Mouse (Mus musculus) cortical plate, adult 2 months (tissue): ENCODE measurements around the gene Snx29. TPM values are rescaled to one million over a fixed set of nuclear protein-coding genes. Genes with fewer than 3 reads are reported as not detected.
A peak's percentile ranks its signal among the peaks of the same experiment; 100 is the strongest.

Source experiments
- H3K27ac ChIP-seq: fragments of 200-500 bp; 2 replicates; pipeline ENCODE4 v1.5.1; 2012; ENCODE audit warnings: low read length, control low read depth, inconsistent platforms; ENCODE audit not compliant: insufficient read depth
- H3K4me1 ChIP-seq: fragments of 200-500 bp; 2 replicates; pipeline ENCODE4 v1.6.1; 2011; ENCODE audit warnings: low read length; ENCODE audit not compliant: control insufficient read depth, insufficient read depth
- H3K4me3 ChIP-seq: fragments of 200-500 bp; 2 replicates; pipeline ENCODE4 v1.5.1; 2011; ENCODE audit warnings: mild to moderate bottlenecking, low read length, control low read depth; ENCODE audit not compliant: insufficient read depth
- CTCF ChIP-seq: fragments of 200-500 bp; IDR thresholded peaks from 2 replicates; pipeline ENCODE4 v1.5.1; 2011; ENCODE audit warnings: mild to moderate bottlenecking, control low read depth, low read length; ENCODE audit not compliant: insufficient read depth; ENCODE audit errors: extremely low read depth
- POLR2A ChIP-seq: fragments of 200-500 bp; IDR thresholded peaks from 2 replicates; pipeline ENCODE4 v1.6.1; 2011; ENCODE audit warnings: mild to moderate bottlenecking, low read length, control low read depth; ENCODE audit not compliant: insufficient read depth; ENCODE audit errors: extremely low read depth
- polyA plus RNA-seq: library from polyadenylated mRNA; depleted of rRNA; stranded (reverse); fragments of >200 nt; gene quantifications from 2 replicates; pipeline ENCODE4 v1.2.3, GENCODE M21; 2012

Gene Snx29
- polyA plus RNA-seq, 1 experiment = 7.2 TPM

DNA sequence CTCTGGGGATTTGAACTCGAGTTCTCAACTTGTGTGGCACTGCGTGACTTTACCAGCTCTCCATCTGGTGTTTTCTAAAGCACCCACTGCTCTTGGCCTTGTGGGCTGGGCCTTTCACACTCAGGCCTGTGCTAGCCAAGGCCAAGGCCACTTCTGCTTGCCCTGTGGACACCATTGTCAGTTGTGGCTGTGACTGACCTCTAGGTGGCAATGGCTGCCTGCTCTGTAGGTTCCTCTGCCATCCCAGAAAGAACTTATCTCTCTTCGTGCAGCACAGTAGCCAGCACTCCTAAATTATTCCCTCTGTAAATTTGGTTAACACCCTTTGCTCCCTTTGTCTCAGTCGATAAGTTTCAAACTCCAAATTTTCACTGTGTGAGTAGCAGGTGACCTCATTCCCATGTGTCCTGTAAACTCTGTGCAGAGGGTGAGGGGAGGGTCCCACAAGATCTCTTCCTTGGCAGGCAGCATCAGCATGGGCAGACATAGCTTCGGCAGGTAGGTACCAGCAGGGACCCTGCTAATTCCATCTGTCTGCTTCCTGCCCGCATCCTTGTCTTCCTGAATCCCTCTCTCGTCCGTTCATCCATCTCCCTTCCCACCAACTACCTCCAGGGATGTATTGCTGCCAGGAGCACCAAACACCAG, 375.1 kb downstream of the Snx29 start:
- TF ChIP-seq CTCF (peak; percentile 86), POLR2A (no peak)
- Histone ChIP-seq H3K27ac (no peak overlapping the region), H3K4me3 (no peak overlapping the region), H3K4me1 (no peaks in the 10 kb centered on the region)

DNA sequence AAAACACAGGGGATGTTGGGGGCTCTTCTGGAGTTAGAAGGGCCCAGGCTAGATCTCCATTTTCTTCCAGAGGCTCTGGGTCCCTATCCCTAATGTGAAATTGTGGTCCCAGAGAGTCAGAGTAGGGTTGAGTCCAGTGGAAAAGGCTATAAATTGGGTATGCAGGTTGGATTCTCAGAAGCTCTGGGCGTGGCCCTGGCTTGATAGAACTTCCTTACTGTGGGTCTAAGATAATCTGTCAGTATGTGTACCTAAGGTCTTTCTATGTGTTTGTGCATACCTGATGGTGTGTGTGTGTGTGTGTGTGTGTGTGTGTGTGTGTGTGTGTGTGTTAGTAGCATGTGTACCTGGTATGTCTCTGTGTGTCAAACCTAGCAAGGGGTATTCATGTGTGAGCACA, 378.9 kb downstream of the Snx29 start:
- no peak for TF ChIP-seq POLR2A
- TF ChIP-seq CTCF = no peak
- Histone ChIP-seq H3K4me1 (no peaks in the 10 kb centered on the region), H3K27ac (no peak overlapping the region)

DNA sequence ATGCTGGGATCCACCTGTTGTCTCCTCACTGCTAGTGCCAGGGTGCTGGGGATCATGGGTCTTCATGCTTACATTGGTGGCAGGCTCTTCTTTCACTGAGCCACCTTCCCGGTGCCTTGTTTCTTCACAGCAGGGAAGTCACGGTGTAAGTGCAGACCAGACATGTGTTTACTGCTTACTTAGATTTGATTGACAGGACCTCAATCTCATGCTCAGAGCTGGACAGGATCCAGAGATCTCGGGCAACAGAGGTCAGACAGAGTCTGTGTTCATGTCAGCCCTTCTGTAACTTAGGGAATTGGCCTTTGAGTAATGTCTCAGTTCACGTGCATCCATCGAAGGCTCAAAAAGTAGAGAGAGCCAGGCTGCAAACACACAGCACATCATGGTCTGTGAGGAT, 381.4 kb downstream of the Snx29 start:
- Histone ChIP-seq H3K27ac (no peak overlapping the region), H3K4me3 (no peak overlapping the region), H3K4me1 (no peaks in the 10 kb centered on the region)
- TF ChIP-seq POLR2A (no peak), CTCF (no peak)

More for the DNA sequence above, 378.9 kb downstream of the Snx29 start:
- H3K4me3 ChIP-seq = no peak overlapping the region

DNA sequence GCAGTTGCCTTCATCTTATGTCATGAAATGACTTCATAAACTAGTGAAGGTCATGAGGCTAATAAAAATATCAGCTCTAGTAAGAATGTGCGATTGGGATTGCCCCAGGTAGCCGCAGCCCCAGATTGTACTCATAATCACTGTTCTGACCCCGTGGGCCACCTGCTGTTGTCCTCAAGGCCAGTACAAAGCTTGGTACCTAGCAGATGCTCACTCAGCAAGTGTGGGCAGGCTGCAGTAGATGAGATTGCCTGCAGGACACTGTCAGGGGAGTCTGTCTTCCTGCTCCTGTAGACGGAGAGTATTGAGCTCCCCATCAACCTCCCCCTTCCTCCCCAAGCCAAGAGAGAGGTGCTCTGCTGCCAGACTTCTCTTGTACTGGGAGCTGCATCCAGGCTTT, 382.7 kb downstream of the Snx29 start:
- Histone ChIP-seq H3K4me1 (no peaks in the 10 kb centered on the region), H3K27ac (no peak overlapping the region), H3K4me3 (no peak overlapping the region)
- TF ChIP-seq POLR2A = no peak
- TF ChIP-seq CTCF = no peak

DNA sequence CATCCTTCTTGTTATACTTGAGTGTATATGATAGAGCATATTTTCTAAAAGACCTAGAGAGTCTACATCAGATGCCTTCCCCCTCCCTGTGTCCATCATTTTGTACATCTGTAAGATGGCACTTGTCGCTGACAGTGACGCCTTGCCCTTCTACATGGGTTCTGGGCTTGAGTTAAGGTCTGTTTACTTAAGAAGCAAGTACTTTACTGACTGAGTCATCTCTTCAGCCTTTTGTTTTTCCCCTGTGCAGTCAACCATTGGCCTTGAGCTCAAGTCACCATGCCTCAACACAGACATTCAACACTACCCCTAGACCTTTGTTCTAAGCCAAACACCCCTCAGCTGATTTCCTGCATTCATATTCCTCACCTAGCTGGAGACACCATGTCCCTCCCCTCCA, 385.4 kb downstream of the Snx29 start:
- Histone ChIP-seq H3K4me3 (no peak overlapping the region), H3K4me1 (peaks cover under 1% of the 10 kb centered on the region; the same call in 1 of the 2 replicates), H3K27ac (no peak overlapping the region)
- TF ChIP-seq CTCF = no peak
- TF ChIP-seq POLR2A = no peak

DNA sequence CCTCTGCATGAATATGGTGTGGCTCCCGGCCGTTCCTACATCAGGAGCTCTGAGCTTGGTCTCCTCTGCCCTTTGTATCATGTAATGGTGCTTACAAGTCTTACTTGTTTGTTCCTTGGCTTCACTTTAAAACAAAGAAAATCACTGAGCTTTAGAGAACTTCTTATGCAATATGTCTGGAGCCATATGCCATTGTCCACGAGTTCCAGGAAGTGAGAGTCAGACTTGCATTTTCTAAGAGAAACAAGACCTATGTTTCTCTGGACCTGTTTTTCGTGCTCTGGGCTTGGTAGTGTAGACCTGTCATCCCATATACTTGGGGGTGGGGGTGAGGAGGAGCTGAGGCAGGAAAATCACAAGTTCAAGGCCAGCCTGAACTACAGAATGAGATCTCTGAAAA, 386.7 kb downstream of the Snx29 start:
- Histone ChIP-seq H3K4me3 (no peak overlapping the region), H3K27ac (no peak overlapping the region), H3K4me1 (peaks cover 4% of the 10 kb centered on the region)
- TF ChIP-seq POLR2A (no peak), CTCF (no peak)

DNA sequence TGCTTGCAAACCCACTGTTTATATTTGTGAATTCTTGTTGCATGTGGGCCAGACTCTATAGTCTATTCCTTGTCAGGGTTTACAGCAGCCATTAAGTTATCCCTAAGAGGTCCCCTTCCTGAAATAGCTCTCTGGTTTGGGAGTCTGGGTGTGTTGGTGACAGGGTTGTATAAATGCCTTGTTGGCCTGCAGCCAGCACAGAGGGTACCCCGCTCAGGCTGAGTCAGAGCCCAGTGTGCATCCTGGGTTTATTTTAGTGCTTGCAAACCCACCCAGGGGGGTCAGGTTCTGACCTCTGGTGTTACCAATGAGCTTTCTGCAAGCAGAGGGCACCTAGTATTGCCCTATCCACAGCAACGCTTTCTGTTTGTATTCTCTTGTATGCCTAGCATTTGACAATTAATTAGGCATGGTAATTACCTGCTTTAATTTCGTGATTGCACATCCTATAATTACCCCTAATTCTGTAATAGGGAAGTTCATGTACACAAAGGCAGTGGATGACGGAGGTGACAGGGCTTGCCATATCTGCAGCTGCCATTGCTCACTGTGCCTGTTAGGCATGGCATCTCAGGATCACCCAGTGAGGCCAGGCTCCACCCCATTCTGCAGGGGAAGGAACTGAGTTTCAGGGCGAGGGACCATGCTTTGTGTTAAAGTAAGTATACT, 387.4 kb downstream of the Snx29 start:
- H3K27ac ChIP-seq = no peak overlapping the region
- H3K4me3 ChIP-seq = no peak overlapping the region
- TF ChIP-seq POLR2A (no peak), CTCF (no peak)
- peaks cover 4% of the 10 kb centered on the region for H3K4me1 ChIP-seq

DNA sequence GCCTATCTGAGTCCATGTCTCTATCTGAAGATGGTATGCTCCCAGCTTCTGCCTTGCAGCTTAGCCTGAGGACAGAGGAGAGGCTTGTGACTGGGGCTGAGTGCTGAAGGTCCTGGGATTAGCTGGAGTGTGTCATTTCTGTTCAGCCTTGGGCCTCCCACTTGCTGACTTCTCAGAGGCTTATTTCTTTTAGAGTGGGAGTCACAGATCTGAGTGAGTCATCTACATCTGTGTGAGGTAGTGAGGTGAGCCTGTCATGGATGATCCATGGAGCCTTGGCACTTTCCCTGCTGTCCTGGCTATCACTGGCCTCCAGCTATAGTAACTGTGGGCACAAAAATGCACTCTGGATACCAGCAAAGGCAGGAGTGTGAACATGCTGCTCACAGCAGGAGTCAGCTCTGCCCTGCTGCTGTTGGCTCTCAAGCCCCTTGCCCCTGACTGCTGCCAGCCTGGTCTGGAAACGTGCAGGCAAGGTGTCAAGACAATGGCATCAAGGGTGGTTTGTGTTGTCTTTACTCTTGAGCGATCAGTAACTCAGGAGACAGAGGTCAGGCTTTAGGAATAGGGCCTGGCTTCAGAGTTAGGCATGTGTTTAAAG, 390.7 kb downstream of the Snx29 start:
- no peak overlapping the region for H3K27ac ChIP-seq
- TF ChIP-seq CTCF (no peak), POLR2A (no peak)
- H3K4me1 ChIP-seq = peaks cover 4% of the 10 kb centered on the region
- H3K4me3 ChIP-seq = no peak overlapping the region

DNA sequence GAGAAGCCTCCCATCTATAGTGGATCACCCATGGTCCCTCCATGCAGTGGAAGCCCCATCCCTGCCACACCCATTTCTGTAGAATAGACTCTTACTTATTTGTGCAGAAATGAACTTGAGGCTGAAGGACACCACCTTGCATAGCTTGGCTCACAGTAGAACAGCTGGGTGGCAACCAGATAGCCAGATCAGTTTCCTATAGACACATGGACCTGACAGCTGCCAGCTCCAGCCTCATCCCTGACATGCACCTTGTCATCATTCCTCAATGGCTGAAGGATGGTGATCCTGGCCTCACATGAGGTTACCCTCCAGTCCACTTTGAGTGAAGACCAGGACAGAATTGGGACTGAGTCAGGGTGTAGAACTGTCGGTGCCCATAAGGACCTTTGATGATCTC, 394.2 kb downstream of the Snx29 start:
- no peak overlapping the region for H3K4me3 ChIP-seq
- no peak overlapping the region for H3K27ac ChIP-seq
- H3K4me1 ChIP-seq = peaks cover 4% of the 10 kb centered on the region
- no peak for TF ChIP-seq POLR2A
- no peak for TF ChIP-seq CTCF

DNA sequence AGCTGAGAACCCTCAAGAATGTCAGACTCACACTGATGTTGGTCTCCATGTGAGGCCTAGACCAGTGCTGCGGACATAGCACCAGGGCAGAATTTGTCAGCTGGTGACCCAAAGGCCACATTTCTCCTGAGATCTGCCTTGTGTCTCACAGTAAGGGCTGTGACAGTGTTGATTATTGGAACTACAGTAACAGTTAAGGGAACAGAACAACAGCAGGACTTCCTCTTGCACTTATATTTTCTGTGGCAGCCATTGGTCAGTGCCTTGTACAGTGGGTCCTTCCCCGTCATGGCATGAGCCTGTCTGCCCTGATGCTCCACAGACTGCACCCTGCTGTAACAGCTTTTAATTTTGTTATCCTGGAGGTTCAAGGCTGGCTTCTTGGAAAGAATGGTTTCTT, 403.2 kb downstream of the Snx29 start:
- H3K4me3 ChIP-seq = no peak overlapping the region
- TF ChIP-seq CTCF = no peak
- TF ChIP-seq POLR2A = no peak
- H3K4me1 ChIP-seq = peaks cover 2% of the 10 kb centered on the region; the same call in 1 of the 2 replicates
- no peak overlapping the region for H3K27ac ChIP-seq
